Mouse (Mus musculus): ENCODE measurements around the gene 4933416C03Rik. TPM values are rescaled to one million over a fixed set of nuclear protein-coding genes. Genes with fewer than 3 reads are reported as not detected.

Gene 4933416C03Rik
- polyA plus RNA-seq, 1 experiment from 2014 or later = not detected

- Histone ChIP-seq H3K9me3 (no peaks in the 10 kb centered on the region), H3K4me1 (peaks cover 3% of the 10 kb centered on the region; the same call in 1 of the 2 replicates), H3K36me3 (no peaks in the 10 kb centered on the region), H3K27me3 (no peaks in the 10 kb centered on the region), H3K4me2 (replicated peaks) (no peak overlapping the region), H3K4me3 (no peak overlapping the region), H3K27ac (no peak overlapping the region), H3K9ac (no peak overlapping the region)
- no peak for ATAC-seq (ENCODE audit: insufficient number of reproducible peaks, insufficient read depth, low FRiP score, low TSS enrichment)
- WGBS = 85% methylated on average over 5 of the region's 5 CpGs
These were observed 35.1 kb downstream of the 4933416C03Rik start for GRCm38 (mm10) chr10:116078636-116079035.

GRCm38 (mm10) chr10:116075954-116076353, 37.8 kb downstream of the 4933416C03Rik start:
- H3K27me3 ChIP-seq = no peaks in the 10 kb centered on the region
- 83% methylated on average over 5 of the region's 5 CpGs for WGBS
- H3K9me3 ChIP-seq = no peaks in the 10 kb centered on the region
- H3K27ac ChIP-seq = no peak overlapping the region
- no peaks in the 10 kb centered on the region for H3K36me3 ChIP-seq
- H3K9ac ChIP-seq = no peak overlapping the region
- H3K4me3 ChIP-seq = no peak overlapping the region
- H3K4me2 ChIP-seq (replicated peaks) = no peak overlapping the region
- H3K4me1 ChIP-seq = peaks cover 16% of the 10 kb centered on the region; the same call in 1 of the 2 replicates
- ATAC-seq (ENCODE audit: insufficient number of reproducible peaks, insufficient read depth, low FRiP score, low TSS enrichment) = no peak

Other genes with a start within 250 kb of the 4933416C03Rik start
- gene Ptprr, start 95.7 kb downstream of the 4933416C03Rik start, polyA plus RNA-seq (2016; fragmentation: Nextera tagmentation; extraction: Ambion mirVana) = 5.9 and 6.5 TPM in 2 replicates
- 2.4 and 3.6 TPM in 2 replicates for gene Ptprb, start 161.6 kb upstream of the 4933416C03Rik start, polyA plus RNA-seq (2016; fragmentation: Nextera tagmentation; extraction: Ambion mirVana)

All from embryonic facial prominence, embryonic 12.5 days (tissue).